Mouse (Mus musculus) testis, adult 2 months (tissue): ENCODE data around the gene Gm10283.

Experiments used
- CTCF ChIP-seq: fragments of 200-500 bp; IDR thresholded peaks from 2 replicates; pipeline ENCODE4 v1.5.1; 2012; ENCODE audit warnings: low read depth, mild to moderate bottlenecking, inconsistent platforms, low read length, moderate library complexity; ENCODE audit not compliant: control insufficient read depth, insufficient read depth, insufficient replicate concordance
- POLR2A ChIP-seq: fragments of 200-500 bp; IDR thresholded peaks from 2 replicates; pipeline ENCODE4 v1.6.1; 2012; ENCODE audit warnings: low read depth, mild to moderate bottlenecking, inconsistent platforms, low read length, moderate library complexity; ENCODE audit not compliant: control insufficient read depth

DNA sequence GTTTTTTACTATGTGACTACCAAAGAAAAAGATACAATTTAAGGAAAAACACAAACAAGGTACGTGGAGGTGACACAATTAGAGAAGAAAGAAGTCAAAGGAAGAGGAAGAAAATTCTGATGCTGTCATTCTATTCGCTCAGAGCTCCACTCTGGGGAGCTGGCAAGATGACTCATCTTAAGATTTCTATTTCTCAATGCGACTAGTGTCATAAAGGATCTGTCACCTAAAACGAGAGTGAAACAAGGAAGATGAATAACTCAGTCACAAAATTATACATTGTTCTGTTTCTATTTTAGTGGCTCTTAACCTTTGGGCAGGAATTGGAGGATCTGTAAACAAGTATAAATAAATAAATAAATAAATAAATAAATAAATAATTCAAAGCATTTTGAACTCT is 109.3 kb downstream of the Gm10283 start:
- no peak for TF ChIP-seq POLR2A
- no peak for TF ChIP-seq CTCF
